Mouse (Mus musculus) kidney, adult 2 months (tissue): ENCODE measurements around the gene Cacna1a. TPM values are rescaled to one million over a fixed set of nuclear protein-coding genes. Genes with fewer than 3 reads are reported as not detected.

ENCODE experiments used
- DNase-seq: peaks from one replicate; pipeline ENCODE4 v3.0.0; 2021
- H3K27ac ChIP-seq: fragments of 200-500 bp; 2 replicates; pipeline ENCODE4 v1.5.1; 2012; ENCODE audit warnings: low read depth, low read length, control low read depth, inconsistent platforms; ENCODE audit not compliant: insufficient read depth
- H3K27me3 ChIP-seq: fragments of 200-500 bp; replicated peaks from 2 replicates; pipeline ENCODE4 v1.6.1; 2012; ENCODE audit warnings: mild to moderate bottlenecking, moderate library complexity, low read length, inconsistent platforms; ENCODE audit not compliant: control insufficient read depth, insufficient read depth
- H3K36me3 ChIP-seq: fragments of 200-500 bp; 2 replicates; pipeline ENCODE4 v1.6.1; 2012; ENCODE audit warnings: mild to moderate bottlenecking, moderate library complexity, low read length, inconsistent platforms; ENCODE audit not compliant: control insufficient read depth, insufficient read depth
- H3K4me1 ChIP-seq: fragments of 200-500 bp; 2 replicates; pipeline ENCODE4 v1.6.1; 2011; ENCODE audit warnings: low read length; ENCODE audit not compliant: control insufficient read depth, insufficient read depth
- H3K4me3 ChIP-seq: fragments of 200-500 bp; 2 replicates; pipeline ENCODE4 v1.5.1; 2011; ENCODE audit warnings: mild to moderate bottlenecking, low read depth, low read length, control low read depth; ENCODE audit not compliant: insufficient read depth
- CTCF ChIP-seq: fragments of 200-500 bp; conservative IDR thresholded peaks from 2 replicates; pipeline ENCODE4 v1.5.1; 2011; ENCODE audit warnings: low read depth, mild to moderate bottlenecking, control low read depth, low read length, moderate library complexity, mixed read lengths; ENCODE audit not compliant: insufficient read depth, insufficient read length
- POLR2A ChIP-seq: fragments of 200-500 bp; IDR thresholded peaks from one replicate; pipeline ENCODE4 v1.6.1; 2011; ENCODE audit warnings: low read depth, low read length, control low read depth
- WGBS: fragments of 180-500 bp; shearing (Covaris S2); methylation state at CpG from one replicate; pipeline ENCODE4 v1.1.7; 2018; 5-methylcytosine and 5-hydroxymethylcytosine counted together
- polyA plus RNA-seq: library from polyadenylated mRNA; depleted of rRNA; stranded (reverse); fragments of >200 nt; gene quantifications from 2 replicates; pipeline ENCODE4 v1.2.3, GENCODE M21; 2012

The Cacna1a gene
- polyA plus RNA-seq, 1 experiment = 6.8 TPM

GRCm38 (mm10) chr8:84375803-84376202 lies 12.4 kb upstream of the Cacna1a start:
- Histone ChIP-seq H3K27ac (no peak overlapping the region), H3K4me3 (no peak overlapping the region), H3K36me3 (no peaks in the 10 kb centered on the region), H3K27me3 (no peaks in the 10 kb centered on the region), H3K4me1 (no peaks in the 10 kb centered on the region)
- WGBS = 82% methylated on average over 5 of the region's 5 CpGs
- no peak for TF ChIP-seq POLR2A
- TF ChIP-seq CTCF = no peak
- no peak for DNase-seq

- 71% methylated on average over 6 of the region's 6 CpGs for WGBS
- DNase-seq = no peak
- H3K27me3 ChIP-seq = no peaks in the 10 kb centered on the region
- H3K4me1 ChIP-seq = no peaks in the 10 kb centered on the region
- TF ChIP-seq CTCF (no peak), POLR2A (no peak)
- no peak overlapping the region for H3K4me3 ChIP-seq
- H3K36me3 ChIP-seq = no peaks in the 10 kb centered on the region
- H3K27ac ChIP-seq = no peak overlapping the region
These were observed 11.7 kb upstream of the Cacna1a start for GRCm38 (mm10) chr8:84376564-84376963.

GRCm38 (mm10) chr8:84381676-84382075 lies 6.6 kb upstream of the Cacna1a start:
- H3K27me3 ChIP-seq = no peaks in the 10 kb centered on the region
- H3K4me3 ChIP-seq = no peak overlapping the region
- TF ChIP-seq POLR2A = no peak
- no peak for TF ChIP-seq CTCF
- no peaks in the 10 kb centered on the region for H3K4me1 ChIP-seq
- H3K36me3 ChIP-seq = no peaks in the 10 kb centered on the region
- no peak overlapping the region for H3K27ac ChIP-seq
- DNase-seq = no peak
- WGBS = 78% methylated on average over 7 of the region's 7 CpGs

- no peak overlapping the region for H3K4me3 ChIP-seq
- peak; percentile 75 for DNase-seq
- WGBS = 17% methylated on average over 9 of the region's 9 CpGs
- H3K27ac ChIP-seq = peak overlapping the region; percentile 39; the same call in 1 of the 2 replicates
- H3K4me1 ChIP-seq = peaks cover 7% of the 10 kb centered on the region
- H3K36me3 ChIP-seq = no peaks in the 10 kb centered on the region
- no peak for TF ChIP-seq POLR2A
- no peak for TF ChIP-seq CTCF
- no peaks in the 10 kb centered on the region for H3K27me3 ChIP-seq
These were observed 533 bp downstream of the Cacna1a start for GRCm38 (mm10) chr8:84388773-84389172.

GRCm38 (mm10) chr8:84389173-84389572 lies 933 bp downstream of the Cacna1a start:
- TF ChIP-seq POLR2A = no peak
- TF ChIP-seq CTCF = no peak
- H3K4me3 ChIP-seq = no peak overlapping the region
- DNase-seq = no peak
- H3K27me3 ChIP-seq = no peaks in the 10 kb centered on the region
- 57% methylated on average over 3 of the region's 3 CpGs for WGBS
- no peak overlapping the region for H3K27ac ChIP-seq
- H3K36me3 ChIP-seq = no peaks in the 10 kb centered on the region
- H3K4me1 ChIP-seq = peaks cover 7% of the 10 kb centered on the region

- Histone ChIP-seq H3K27me3 (no peaks in the 10 kb centered on the region), H3K4me1 (peaks cover 7% of the 10 kb centered on the region), H3K27ac (no peak overlapping the region), H3K36me3 (no peaks in the 10 kb centered on the region), H3K4me3 (no peak overlapping the region)
- TF ChIP-seq CTCF (no peak), POLR2A (no peak)
- WGBS = 88% methylated on average over 5 of the region's 5 CpGs
- DNase-seq = no peak
These were observed 3.4 kb downstream of the Cacna1a start for GRCm38 (mm10) chr8:84391611-84392010.

- H3K4me1 ChIP-seq = no peaks in the 10 kb centered on the region
- TF ChIP-seq POLR2A (no peak), CTCF (no peak)
- no peaks in the 10 kb centered on the region for H3K27me3 ChIP-seq
- DNase-seq = no peak
- no peaks in the 10 kb centered on the region for H3K36me3 ChIP-seq
- H3K4me3 ChIP-seq = no peak overlapping the region
- 72% methylated on average over 6 of the region's 6 CpGs for WGBS
- no peak overlapping the region for H3K27ac ChIP-seq
These were observed 7.7 kb downstream of the Cacna1a start for GRCm38 (mm10) chr8:84395751-84396457.
